15 mouse cellular contexts compared by ENCODE assay signal in the genomic region with DNA sequence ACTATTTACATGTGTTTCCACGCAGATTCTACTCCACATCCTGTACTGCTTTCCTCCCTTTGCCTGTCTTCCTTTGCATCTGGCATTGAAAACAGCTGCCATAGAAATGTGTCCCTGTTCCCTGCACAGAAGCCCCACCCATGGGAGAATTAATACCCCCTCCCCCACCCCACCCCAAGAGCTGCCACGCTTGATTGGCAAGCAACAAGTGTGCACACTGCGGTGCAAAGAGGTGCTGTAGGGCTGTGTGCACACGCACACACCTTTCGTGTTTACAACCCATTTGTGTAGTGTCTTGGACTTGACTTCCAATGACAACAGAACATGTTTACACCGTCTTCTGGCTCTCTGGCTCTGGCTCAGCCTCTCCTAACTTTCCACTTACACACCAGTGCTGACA.
"Had no signal": no experiment of that assay in that cellular context is flagged by ENCODE, and none has a peak within 500 bp of the region (broad histone marks: within the 10 kb centered on the region; RNA-seq: fewer than 3 reads in every experiment).

No protein-coding gene starts in this region.

- H3K4me3 ChIP-seq: liver, embryonic 13.5 days; megakaryocyte, embryonic 14.5 days; midbrain, embryonic 15.5 days; neural tube, embryonic 13.5 days had no signal

- H3K36me3 ChIP-seq: liver, embryonic 13.5 days; midbrain, embryonic 15.5 days; neural tube, embryonic 13.5 days had no signal

- H3K4me1 ChIP-seq: liver, embryonic 13.5 days; megakaryocyte, embryonic 14.5 days had no signal

- H3K4me2 ChIP-seq: liver, embryonic 13.5 days; midbrain, embryonic 11.5 days; midbrain, embryonic 15.5 days; neural tube, embryonic 13.5 days had no signal

- DNase-seq: kidney, adult 2 months; kidney, postnatal 25 days; liver; liver, embryonic 13.5 days; liver, postnatal 0 days; retina, postnatal 1 day; right cerebral cortex, postnatal 4 days; spleen, adult 18-20 months; thymus, postnatal 36 days had no signal

- H3K27ac ChIP-seq: liver, embryonic 13.5 days; macrophage; midbrain, embryonic 15.5 days; neural tube, embryonic 13.5 days had no signal

- ATAC-seq: inflammation-experienced regulatory T-cells, adult 6 months; liver, postnatal 0 days; midbrain, embryonic 15.5 days had no signal

- H3K27me3 ChIP-seq: liver, embryonic 13.5 days; megakaryocyte, embryonic 14.5 days; midbrain, embryonic 15.5 days; neural tube, embryonic 13.5 days had no signal

- H3K9me3 ChIP-seq: liver, embryonic 13.5 days; midbrain, embryonic 15.5 days; neural tube, embryonic 13.5 days had no signal

- H3K9ac ChIP-seq: liver, embryonic 13.5 days; liver, postnatal 0 days; midbrain, embryonic 15.5 days; neural tube, embryonic 13.5 days had no signal
